Mouse (Mus musculus) CH12.LX (cell line): ENCODE measurements at regions not wholly inside any gene's neighbourhood (a gene's known extent, or its start where the extent isn't known, plus 50 kb on each side); places are given as distances from the start of the nearest gene placed in this dataset.

Experiments used
- DNase-seq: peaks from one replicate; pipeline ENCODE4 v3.0.0-alpha.2; 2013; ENCODE audit errors: extremely low read depth
- H3K27ac ChIP-seq: 2 replicates; pipeline ENCODE4 v1.5.1; 2012; ENCODE audit warnings: low read depth, mild to moderate bottlenecking, control low read depth, moderate library complexity; ENCODE audit not compliant: insufficient read depth
- H3K27me3 ChIP-seq: replicated peaks from 2 replicates; pipeline ENCODE3; 2012; ENCODE audit warnings: inconsistent platforms
- H3K36me3 ChIP-seq, 2 experiments: replicated peaks in 1 of 2; 2 replicates each; pipeline versions ENCODE3 to v1.6.1; 2012; ENCODE audit warnings: inconsistent platforms in 1 of 2, low read length in 1 of 2, mild to moderate bottlenecking in 1 of 2, mixed read lengths in 1 of 2, moderate library complexity in 1 of 2; ENCODE audit not compliant: control insufficient read depth in 1 of 2, insufficient read depth in 1 of 2
- H3K4me1 ChIP-seq, 2 experiments: 2 replicates each; pipeline ENCODE4 v1.6.1; 2012; ENCODE audit warnings: inconsistent platforms in 1 of 2, moderate library complexity in 1 of 2; ENCODE audit not compliant: insufficient read depth in 2 of 2, control insufficient read depth in 1 of 2
- H3K4me2 ChIP-seq: 2 replicates; pipeline ENCODE4 v1.6.1; 2012; ENCODE audit warnings: low read depth, mild to moderate bottlenecking, control low read depth; ENCODE audit not compliant: poor library complexity, insufficient read depth, severe bottlenecking
- H3K4me3 ChIP-seq, 3 experiments: fragments of 150-350 bp in 1 of 3; sonication (generic) in 1 of 3; replicated peaks in 1 of 3; 2 replicates each; pipeline versions ENCODE3 to v1.5.1; 2011 to 2012; ENCODE audit warnings: low read depth in 2 of 3, low read length in 2 of 3, mild to moderate bottlenecking in 2 of 3, moderate library complexity in 2 of 3, control low read depth in 1 of 3, improper control_type of control experiment in 1 of 3, inconsistent platforms in 1 of 3, mixed read lengths in 1 of 3; ENCODE audit not compliant: poor library complexity in 1 of 3
- H3K79me2 ChIP-seq: replicated peaks from 2 replicates; pipeline ENCODE4 v1.6.1; 2012; ENCODE audit warnings: mild to moderate bottlenecking, moderate library complexity; ENCODE audit not compliant: control insufficient read depth, poor library complexity, insufficient read depth, severe bottlenecking; ENCODE audit errors: extremely low read depth
- H3K9ac ChIP-seq: 2 replicates; pipeline ENCODE4 v1.6.1; 2012; ENCODE audit warnings: low read depth, mild to moderate bottlenecking, control low read depth, moderate library complexity; ENCODE audit not compliant: insufficient read depth
- H3K9me3 ChIP-seq: replicated peaks from 2 replicates; pipeline ENCODE3; 2012; ENCODE audit warnings: low read length, inconsistent platforms, mixed read lengths
- BHLHE40 ChIP-seq: IDR thresholded peaks from 2 replicates; pipeline ENCODE4 v1.6.1; 2011; ENCODE audit warnings: mild to moderate bottlenecking, low read depth, low read length, improper control_type of control experiment
- CHD1 ChIP-seq: IDR thresholded peaks from 2 replicates; pipeline ENCODE4 v1.6.1; 2012; ENCODE audit warnings: low read depth, low read length, improper control_type of control experiment, inconsistent platforms
- CHD2 ChIP-seq: IDR thresholded peaks from 2 replicates; pipeline ENCODE4 v1.6.1; 2011; ENCODE audit warnings: low read length, improper control_type of control experiment
- CTCF ChIP-seq, 2 experiments: IDR thresholded peaks in 1 of 2; conservative IDR thresholded peaks in 1 of 2; 2 replicates each; pipeline ENCODE4 v1.5.1; 2011 to 2012; ENCODE audit warnings: low read depth in 2 of 2, low read length in 2 of 2, improper control_type of control experiment in 1 of 2, inconsistent platforms in 1 of 2, mild to moderate bottlenecking in 1 of 2, moderate library complexity in 1 of 2
- ELF1 ChIP-seq: IDR thresholded peaks from 2 replicates; pipeline ENCODE4 v1.6.1; 2014; ENCODE audit warnings: low read depth, mild to moderate bottlenecking, inconsistent platforms, low read length, improper control_type of control experiment
- EP300 ChIP-seq: IDR thresholded peaks from 2 replicates; pipeline ENCODE4 v1.6.1; 2011; ENCODE audit warnings: low read length, improper control_type of control experiment
- ETS1 ChIP-seq: conservative IDR thresholded peaks from 2 replicates; pipeline ENCODE4 v1.6.1; 2012; ENCODE audit warnings: low read depth, mild to moderate bottlenecking, inconsistent platforms, low read length, improper control_type of control experiment, moderate library complexity
- GABPA ChIP-seq: IDR thresholded peaks from 2 replicates; pipeline ENCODE4 v1.6.1; 2012; ENCODE audit warnings: low read depth, low read length, improper control_type of control experiment, inconsistent platforms; ENCODE audit not compliant: insufficient replicate concordance
- HCFC1 ChIP-seq: IDR thresholded peaks from 2 replicates; pipeline ENCODE4 v1.6.1; 2012; ENCODE audit warnings: low read depth, mild to moderate bottlenecking, inconsistent platforms, low read length, improper control_type of control experiment
- JUN ChIP-seq: IDR thresholded peaks from 2 replicates; pipeline ENCODE4 v1.6.1; 2011; ENCODE audit warnings: low read depth, mild to moderate bottlenecking, low read length, improper control_type of control experiment, moderate library complexity; ENCODE audit not compliant: insufficient read depth
- JUND ChIP-seq: conservative IDR thresholded peaks from 2 replicates; pipeline ENCODE4 v1.6.1; 2011; ENCODE audit warnings: low read depth, low read length, improper control_type of control experiment
- MAZ ChIP-seq: IDR thresholded peaks from 2 replicates; pipeline ENCODE4 v1.6.1; 2012; ENCODE audit warnings: low read depth, mild to moderate bottlenecking, inconsistent platforms, low read length, improper control_type of control experiment, moderate library complexity
- MXI1 ChIP-seq: IDR thresholded peaks from 2 replicates; pipeline ENCODE4 v1.6.1; 2011; ENCODE audit warnings: mild to moderate bottlenecking, low read depth, low read length, improper control_type of control experiment
- MYC ChIP-seq: IDR thresholded peaks from 2 replicates; pipeline ENCODE4 v1.6.1; 2011; ENCODE audit warnings: low read depth, mild to moderate bottlenecking, improper control_type of control experiment, low read length
- NELFE ChIP-seq: IDR thresholded peaks from 2 replicates; pipeline ENCODE4 v1.6.1; 2011; ENCODE audit warnings: low read depth, low read length, improper control_type of control experiment
- NRF1 ChIP-seq: IDR thresholded peaks from 2 replicates; pipeline ENCODE4 v1.6.1; 2014; ENCODE audit warnings: low read depth, mild to moderate bottlenecking, inconsistent platforms, low read length, improper control_type of control experiment, moderate library complexity
- RCOR1 ChIP-seq: conservative IDR thresholded peaks from 2 replicates; pipeline ENCODE4 v1.6.1; 2012; ENCODE audit warnings: low read depth, mild to moderate bottlenecking, inconsistent platforms, low read length, improper control_type of control experiment
- SIN3A ChIP-seq: IDR thresholded peaks from 2 replicates; pipeline ENCODE4 v1.6.1; 2012; ENCODE audit warnings: low read length, improper control_type of control experiment, inconsistent platforms
- SMC3 ChIP-seq: IDR thresholded peaks from 2 replicates; pipeline ENCODE4 v1.6.1; 2011; ENCODE audit warnings: low read depth, low read length, improper control_type of control experiment
- ZC3H11A ChIP-seq: IDR thresholded peaks from 2 replicates; pipeline ENCODE4 v1.6.1; 2012; ENCODE audit warnings: low read depth, mild to moderate bottlenecking, inconsistent platforms, low read length, improper control_type of control experiment
- ZMIZ1 ChIP-seq: IDR thresholded peaks from 2 replicates; pipeline ENCODE4 v1.6.1; 2012; ENCODE audit warnings: low read depth, mild to moderate bottlenecking, inconsistent platforms, low read length, improper control_type of control experiment
- dilution Hi-C: fragments of 300-500 bp; cut with MboI; formaldehyde crosslinking; loops from 2 replicates; pipeline ENCODE4 v1.14.3; 2020; ENCODE audit warnings: low sequenced_read_pairs; ENCODE audit not compliant: extremely low pct_unique_long_range_greater_than_20kb, extremely low pct_ligation_motif_present
- in situ Hi-C: fragments of 300-500 bp; cut with MboI; formaldehyde crosslinking; loops from 3 replicates; pipeline ENCODE4 v1.14.3; 2019; ENCODE audit warnings: low sequenced_read_pairs, low pct_ligation_motif_present, low pct_unique_long_range_greater_than_20kb, mixed read lengths

DNA sequence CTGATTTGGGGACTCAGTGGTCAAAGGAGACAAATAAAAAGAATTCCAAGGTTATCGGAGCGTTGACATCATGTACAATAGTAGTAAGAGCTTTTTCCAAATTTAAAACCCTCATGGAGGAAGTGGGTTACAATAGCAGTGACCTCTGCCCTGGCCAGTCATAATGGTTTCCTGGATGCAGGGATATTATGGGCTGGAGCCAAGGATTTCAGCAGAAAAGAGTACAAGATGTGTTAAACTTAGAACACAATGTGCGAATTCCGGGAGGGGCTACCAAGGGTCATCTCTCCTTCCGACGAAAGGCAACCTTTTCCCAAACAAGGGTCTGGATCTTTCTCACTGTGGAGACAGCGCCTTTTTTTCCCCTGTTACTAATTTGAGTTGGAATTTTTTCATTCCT is 390.6 kb downstream of the Med13l start:
- dilution Hi-C loops: no loop called here
- H3K4me2 ChIP-seq: no peak overlapping the region

GRCm38 (mm10) chr5:118960521-118961001 is 400.1 kb downstream of the Med13l start:
- DNase-seq: no peak
- Histone ChIP-seq H3K79me2 (no peaks in the 10 kb centered on the region), H3K9ac (no peak overlapping the region), H3K4me2 (no peak overlapping the region), H3K27me3 (no peaks in the 10 kb centered on the region), H3K27ac (no peak overlapping the region), H3K36me3 (no peaks in the 10 kb centered on the region), H3K4me3 (no peak overlapping the region), H3K9me3 (peaks cover 81% of the 10 kb centered on the region), H3K4me1 (no peaks in the 10 kb centered on the region)
- in situ Hi-C loops: no loop called here
- dilution Hi-C loops: no loop called here
- no peak for TF ChIP-seq RCOR1
- TF ChIP-seq GABPA: no peak
- TF ChIP-seq MXI1: no peak
- TF ChIP-seq CHD1: no peak
- no peak for TF ChIP-seq SIN3A
- no peak for TF ChIP-seq ETS1
- TF ChIP-seq CTCF (conservative IDR thresholded peaks at IDR 0.05 in 1 of 2, IDR thresholded peaks at IDR 0.05 in 1 of 2; ENCODE audit: low read depth in 2 of 2, low read length in 2 of 2): no peak
- TF ChIP-seq NRF1: no peak
- no peak for TF ChIP-seq CHD2
- TF ChIP-seq EP300: no peak
- no peak for TF ChIP-seq ZC3H11A
- TF ChIP-seq MAZ: no peak
- TF ChIP-seq HCFC1: no peak
- no peak for TF ChIP-seq ELF1
- no peak for TF ChIP-seq SMC3
- no peak for TF ChIP-seq JUND
- TF ChIP-seq ZMIZ1: no peak
- no peak for TF ChIP-seq MYC
- TF ChIP-seq BHLHE40: no peak
- no peak for TF ChIP-seq NELFE

More for the DNA sequence above, 390.6 kb downstream of the Med13l start:
- no peaks in the 10 kb centered on the region for H3K4me1 ChIP-seq
- no peak for TF ChIP-seq JUND
- no peak for TF ChIP-seq JUN
- no peak overlapping the region for H3K9ac ChIP-seq
- H3K79me2 ChIP-seq: no peaks in the 10 kb centered on the region
- H3K4me3 ChIP-seq: no peak overlapping the region
- no peak for DNase-seq
- no peak overlapping the region for H3K27ac ChIP-seq
- no peaks in the 10 kb centered on the region for H3K36me3 ChIP-seq
- peaks cover 85% of the 10 kb centered on the region for H3K9me3 ChIP-seq
- in situ Hi-C loops: no loop called here
- no peaks in the 10 kb centered on the region for H3K27me3 ChIP-seq
